ENCODE assay signal across 25 mouse cellular contexts in the genomic region with DNA sequence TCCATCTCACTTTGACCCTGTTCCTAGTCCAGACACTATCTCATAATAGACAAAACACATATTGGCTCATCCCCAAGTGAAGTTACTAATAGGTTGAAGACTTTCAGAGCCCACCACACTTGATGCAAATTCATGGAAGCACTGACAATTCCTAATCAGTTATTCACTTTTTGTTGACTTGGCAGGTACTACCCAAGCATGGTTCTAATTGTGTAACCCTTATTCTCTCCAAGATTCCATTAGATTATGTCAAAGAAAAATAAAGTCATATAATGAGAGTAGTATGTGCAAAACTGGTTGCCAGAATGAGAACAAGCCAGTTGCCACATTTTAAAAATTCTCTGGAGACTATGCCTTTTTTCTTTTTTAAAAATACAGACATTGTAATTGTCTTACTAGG.
DNase-seq lines count a peak whose midpoint lies in the region; ATAC-seq lines count a peak whose summit lies in the region.
"Had no signal": no experiment of that assay in that cellular context is flagged by ENCODE, and none has a peak within 500 bp of the region (broad histone marks: within the 10 kb centered on the region; RNA-seq: fewer than 3 reads in every experiment).

No protein-coding gene starts in this region.

- H3K4me1 ChIP-seq in embryonic facial prominence, embryonic 14.5 days (ENCODE audit: control insufficient read depth, insufficient read depth, low read length) = no peaks in the 10 kb centered on the region
- no peaks in the 10 kb centered on the region for H3K4me1 ChIP-seq in embryonic facial prominence, embryonic 10.5 days
- no peaks in the 10 kb centered on the region for H3K4me1 ChIP-seq in kidney, embryonic 14.5 days (ENCODE audit: control insufficient read depth, insufficient read depth, low read length)
- H3K4me1 ChIP-seq: embryonic facial prominence, embryonic 12.5 days; embryonic facial prominence, embryonic 15.5 days; forebrain, embryonic 13.5 days; forebrain, embryonic 15.5 days had no signal

- DNase-seq in embryonic facial prominence, embryonic 14.5 days (ENCODE audit: low spot score) = peak; percentile 41
- no peak for DNase-seq in embryonic facial prominence, embryonic 10.5 days (ENCODE audit: low spot score)
- DNase-seq in 3T3-L1 (ENCODE audit: low read depth, low spot score) = peak; percentile 4
- peak; percentile 59 for DNase-seq in adipocyte (ENCODE audit: low spot score)
- DNase-seq in skeletal muscle tissue, adult 2 months (ENCODE audit: low read depth, low spot score) = peak; percentile 12
- no peak for DNase-seq in spleen, adult 18-20 months
- DNase-seq: adrenal gland, adult 2 months; adrenal gland, postnatal 10 days; adrenal gland, postnatal 25 days; cerebellum, adult 11 months; cerebellum, adult 18-20 months; cerebellum, adult 8-10 months; cerebellum, adult 9-11 months; cerebellum, postnatal 14 days; cerebellum, postnatal 36 days; embryo, embryonic 11 days; forebrain, postnatal 0 days had no signal

- H3K4me3 ChIP-seq in embryonic facial prominence, embryonic 14.5 days (ENCODE audit: low read depth, low read length) = no peak overlapping the region
- H3K4me3 ChIP-seq in embryonic facial prominence, embryonic 10.5 days = no peak overlapping the region
- H3K4me3 ChIP-seq in kidney, embryonic 14.5 days (ENCODE audit: low read length) = no peak overlapping the region
- H3K4me3 ChIP-seq: embryonic facial prominence, embryonic 12.5 days; embryonic facial prominence, embryonic 15.5 days; erythroblast, embryonic 14.5 days; forebrain, embryonic 13.5 days; forebrain, embryonic 15.5 days had no signal

- no peaks in the 10 kb centered on the region for H3K27me3 ChIP-seq in embryonic facial prominence, embryonic 14.5 days (replicated peaks; ENCODE audit: control insufficient read depth, insufficient read depth, low read length)
- no peaks in the 10 kb centered on the region for H3K27me3 ChIP-seq in embryonic facial prominence, embryonic 10.5 days (replicated peaks; ENCODE audit: low read depth, poor library complexity, severe bottlenecking)
- no peaks in the 10 kb centered on the region for H3K27me3 ChIP-seq in kidney, embryonic 14.5 days (ENCODE audit: control insufficient read depth, insufficient read depth, low read length)
- H3K27me3 ChIP-seq: embryonic facial prominence, embryonic 12.5 days; embryonic facial prominence, embryonic 15.5 days; forebrain, embryonic 13.5 days; forebrain, embryonic 15.5 days; Patski had no signal

- H3K9ac ChIP-seq in embryonic facial prominence, embryonic 14.5 days (ENCODE audit: low read depth, low read length) = no peak overlapping the region
- H3K9ac ChIP-seq in kidney, embryonic 14.5 days (ENCODE audit: low read depth, low read length) = no peak overlapping the region
- H3K9ac ChIP-seq: embryonic facial prominence, embryonic 12.5 days; embryonic facial prominence, embryonic 15.5 days; forebrain, embryonic 13.5 days; forebrain, embryonic 15.5 days; forebrain, postnatal 0 days had no signal

- ATAC-seq in embryonic facial prominence, embryonic 14.5 days (ENCODE audit: low read depth) = no peak
- ATAC-seq in kidney, embryonic 14.5 days (ENCODE audit: low FRiP score, low TSS enrichment) = no peak
- ATAC-seq: activated CD4-positive, CD25-positive, alpha-beta regulatory T cell, adult 4 months; forebrain, embryonic 13.5 days; forebrain, embryonic 15.5 days; forebrain, postnatal 0 days; Patski had no signal

- no peak overlapping the region for H3K27ac ChIP-seq in embryonic facial prominence, embryonic 14.5 days (replicated peaks; ENCODE audit: low read depth, low read length)
- no peak overlapping the region for H3K27ac ChIP-seq in embryonic facial prominence, embryonic 10.5 days (replicated peaks)
- H3K27ac ChIP-seq in kidney, embryonic 14.5 days (ENCODE audit: low read depth, low read length) = no peak overlapping the region
- H3K27ac ChIP-seq: embryonic facial prominence, embryonic 12.5 days; embryonic facial prominence, embryonic 15.5 days; forebrain, embryonic 13.5 days; forebrain, embryonic 15.5 days had no signal

- no peaks in the 10 kb centered on the region for H3K36me3 ChIP-seq in embryonic facial prominence, embryonic 14.5 days (ENCODE audit: control insufficient read depth, insufficient read depth, low read length)
- H3K36me3 ChIP-seq in embryonic facial prominence, embryonic 10.5 days (replicated peaks) = no peaks in the 10 kb centered on the region
- H3K36me3 ChIP-seq in kidney, embryonic 14.5 days (ENCODE audit: control insufficient read depth, insufficient read depth, low read length) = no peaks in the 10 kb centered on the region
- H3K36me3 ChIP-seq: embryonic facial prominence, embryonic 12.5 days; embryonic facial prominence, embryonic 15.5 days; forebrain, embryonic 15.5 days had no signal

- H3K9me3 ChIP-seq in embryonic facial prominence, embryonic 14.5 days (ENCODE audit: control insufficient read depth, low read length) = no peaks in the 10 kb centered on the region
- H3K9me3 ChIP-seq in embryonic facial prominence, embryonic 10.5 days = no peaks in the 10 kb centered on the region
- no peaks in the 10 kb centered on the region for H3K9me3 ChIP-seq in kidney, embryonic 14.5 days (ENCODE audit: control insufficient read depth, low read length)
- H3K9me3 ChIP-seq: embryonic facial prominence, embryonic 12.5 days; embryonic facial prominence, embryonic 15.5 days; forebrain, embryonic 13.5 days; forebrain, embryonic 15.5 days had no signal

- no peak overlapping the region for H3K4me2 ChIP-seq in embryonic facial prominence, embryonic 14.5 days (ENCODE audit: low read depth, low read length)
- H3K4me2 ChIP-seq in kidney, embryonic 14.5 days (replicated peaks; ENCODE audit: low read depth, low read length) = no peak overlapping the region
- H3K4me2 ChIP-seq: embryonic facial prominence, embryonic 12.5 days; embryonic facial prominence, embryonic 15.5 days; forebrain, embryonic 13.5 days; forebrain, embryonic 15.5 days had no signal

Comparison
In these comparisons a context has a peak if more than half of its experiments do, and no peak if none do; other contexts are left out.
1. DNase-seq: peak in embryonic facial prominence, embryonic 14.5 days (single experiment), 3T3-L1 (single experiment), adipocyte (single experiment) and skeletal muscle tissue, adult 2 months (single experiment); none in embryonic facial prominence, embryonic 10.5 days (single experiment) and spleen, adult 18-20 months (0 of 2).